Mouse (Mus musculus) CH12.LX (cell line): ENCODE results near the gene Itgal. TPM values are rescaled to one million over a fixed set of nuclear protein-coding genes. Genes with fewer than 3 reads are reported as not detected.
"Not testable (repeated sequence)": the region's sequence is repeated elsewhere in the genome, so short reads cannot be mapped to it uniquely, and the experiment has no call there.

Experiments
- DNase-seq: peaks from one replicate; pipeline ENCODE4 v3.0.0-alpha.2; 2013; ENCODE audit errors: extremely low read depth
- H3K27ac ChIP-seq: 2 replicates; pipeline ENCODE4 v1.5.1; 2012; ENCODE audit warnings: low read depth, mild to moderate bottlenecking, control low read depth, moderate library complexity; ENCODE audit not compliant: insufficient read depth
- H3K27me3 ChIP-seq: replicated peaks from 2 replicates; pipeline ENCODE3; 2012; ENCODE audit warnings: inconsistent platforms
- H3K36me3 ChIP-seq, 2 experiments: replicated peaks in 1 of 2; 2 replicates each; pipeline versions ENCODE3 to v1.6.1; 2012; ENCODE audit warnings: inconsistent platforms in 1 of 2, low read length in 1 of 2, mild to moderate bottlenecking in 1 of 2, mixed read lengths in 1 of 2, moderate library complexity in 1 of 2; ENCODE audit not compliant: control insufficient read depth in 1 of 2, insufficient read depth in 1 of 2
- H3K4me1 ChIP-seq, 2 experiments: 2 replicates each; pipeline ENCODE4 v1.6.1; 2012; ENCODE audit warnings: inconsistent platforms in 1 of 2, moderate library complexity in 1 of 2; ENCODE audit not compliant: insufficient read depth in 2 of 2, control insufficient read depth in 1 of 2
- H3K4me2 ChIP-seq: 2 replicates; pipeline ENCODE4 v1.6.1; 2012; ENCODE audit warnings: low read depth, mild to moderate bottlenecking, control low read depth; ENCODE audit not compliant: poor library complexity, insufficient read depth, severe bottlenecking
- H3K4me3 ChIP-seq, 3 experiments: fragments of 150-350 bp in 1 of 3; sonication (generic) in 1 of 3; replicated peaks in 1 of 3; 2 replicates each; pipeline versions ENCODE3 to v1.5.1; 2011 to 2012; ENCODE audit warnings: low read depth in 2 of 3, low read length in 2 of 3, mild to moderate bottlenecking in 2 of 3, moderate library complexity in 2 of 3, control low read depth in 1 of 3, improper control_type of control experiment in 1 of 3, inconsistent platforms in 1 of 3, mixed read lengths in 1 of 3; ENCODE audit not compliant: poor library complexity in 1 of 3
- H3K79me2 ChIP-seq: replicated peaks from 2 replicates; pipeline ENCODE4 v1.6.1; 2012; ENCODE audit warnings: mild to moderate bottlenecking, moderate library complexity; ENCODE audit not compliant: control insufficient read depth, poor library complexity, insufficient read depth, severe bottlenecking; ENCODE audit errors: extremely low read depth
- H3K9ac ChIP-seq: 2 replicates; pipeline ENCODE4 v1.6.1; 2012; ENCODE audit warnings: low read depth, mild to moderate bottlenecking, control low read depth, moderate library complexity; ENCODE audit not compliant: insufficient read depth
- H3K9me3 ChIP-seq: replicated peaks from 2 replicates; pipeline ENCODE3; 2012; ENCODE audit warnings: low read length, inconsistent platforms, mixed read lengths
- CHD2 ChIP-seq: IDR thresholded peaks from 2 replicates; pipeline ENCODE4 v1.6.1; 2011; ENCODE audit warnings: low read length, improper control_type of control experiment
- CTCF ChIP-seq, 2 experiments: IDR thresholded peaks in 1 of 2; conservative IDR thresholded peaks in 1 of 2; 2 replicates each; pipeline ENCODE4 v1.5.1; 2011 to 2012; ENCODE audit warnings: low read depth in 2 of 2, low read length in 2 of 2, improper control_type of control experiment in 1 of 2, inconsistent platforms in 1 of 2, mild to moderate bottlenecking in 1 of 2, moderate library complexity in 1 of 2
- E2F4 ChIP-seq: IDR thresholded peaks from 2 replicates; pipeline ENCODE4 v1.6.1; 2011; ENCODE audit warnings: low read depth, low read length, improper control_type of control experiment; ENCODE audit not compliant: insufficient replicate concordance
- ELF1 ChIP-seq: IDR thresholded peaks from 2 replicates; pipeline ENCODE4 v1.6.1; 2014; ENCODE audit warnings: low read depth, mild to moderate bottlenecking, inconsistent platforms, low read length, improper control_type of control experiment
- EP300 ChIP-seq: IDR thresholded peaks from 2 replicates; pipeline ENCODE4 v1.6.1; 2011; ENCODE audit warnings: low read length, improper control_type of control experiment
- IRF4 ChIP-seq: IDR thresholded peaks from 2 replicates; pipeline ENCODE4 v1.6.1; 2014; ENCODE audit warnings: low read depth, mild to moderate bottlenecking, inconsistent platforms, low read length, improper control_type of control experiment
- KAT2A ChIP-seq: IDR thresholded peaks from 2 replicates; pipeline ENCODE4 v1.6.1; 2012; ENCODE audit warnings: low read length, improper control_type of control experiment, inconsistent platforms; ENCODE audit not compliant: insufficient replicate concordance
- MAX ChIP-seq: IDR thresholded peaks from 2 replicates; pipeline ENCODE4 v1.6.1; 2011; ENCODE audit warnings: low read length, improper control_type of control experiment
- RAD21 ChIP-seq: IDR thresholded peaks from 2 replicates; pipeline ENCODE4 v1.6.1; 2011; ENCODE audit warnings: low read depth, mild to moderate bottlenecking, low read length, improper control_type of control experiment, moderate library complexity
- SIN3A ChIP-seq: IDR thresholded peaks from 2 replicates; pipeline ENCODE4 v1.6.1; 2012; ENCODE audit warnings: low read length, improper control_type of control experiment, inconsistent platforms
- SMC3 ChIP-seq: IDR thresholded peaks from 2 replicates; pipeline ENCODE4 v1.6.1; 2011; ENCODE audit warnings: low read depth, low read length, improper control_type of control experiment
- TBP ChIP-seq: conservative IDR thresholded peaks from 2 replicates; pipeline ENCODE4 v1.6.1; 2011; ENCODE audit warnings: low read depth, low read length, improper control_type of control experiment
- ZC3H11A ChIP-seq: IDR thresholded peaks from 2 replicates; pipeline ENCODE4 v1.6.1; 2012; ENCODE audit warnings: low read depth, mild to moderate bottlenecking, inconsistent platforms, low read length, improper control_type of control experiment
- ZKSCAN1 ChIP-seq: IDR thresholded peaks from 2 replicates; pipeline ENCODE4 v1.6.1; 2012; ENCODE audit warnings: low read depth, inconsistent platforms, low read length, improper control_type of control experiment, borderline replicate concordance
- ZNF384 ChIP-seq: IDR thresholded peaks from 2 replicates; pipeline ENCODE4 v1.6.1; 2012; ENCODE audit warnings: low read depth, low read length, improper control_type of control experiment, inconsistent platforms
- dilution Hi-C: fragments of 300-500 bp; cut with MboI; formaldehyde crosslinking; loops from 2 replicates; pipeline ENCODE4 v1.14.3; 2020; ENCODE audit warnings: low sequenced_read_pairs; ENCODE audit not compliant: extremely low pct_unique_long_range_greater_than_20kb, extremely low pct_ligation_motif_present
- in situ Hi-C: fragments of 300-500 bp; cut with MboI; formaldehyde crosslinking; loops from 3 replicates; pipeline ENCODE4 v1.14.3; 2019; ENCODE audit warnings: low sequenced_read_pairs, low pct_ligation_motif_present, low pct_unique_long_range_greater_than_20kb, mixed read lengths
- polyA plus RNA-seq: library from polyadenylated mRNA; unstranded; fragments of >175 nt; gene quantifications from 2 replicates; pipeline ENCODE4 v1.2.1, GENCODE M21; 2012; ENCODE audit warnings: low read depth; ENCODE audit not compliant: insufficient read length
- total RNA-seq, 2 experiments: library from RNA; depleted of rRNA; stranded (reverse); fragments of 300-350 nt in 1 of 2; fragments of >200 nt in 1 of 2; gene quantifications; 2 replicates each; pipeline ENCODE4 v1.2.3; 2012 to 2014

Gene Itgal
- total and polyA plus RNA-seq, 3 experiments: 43.9 to 177 (median 69.0) TPM

DNA sequence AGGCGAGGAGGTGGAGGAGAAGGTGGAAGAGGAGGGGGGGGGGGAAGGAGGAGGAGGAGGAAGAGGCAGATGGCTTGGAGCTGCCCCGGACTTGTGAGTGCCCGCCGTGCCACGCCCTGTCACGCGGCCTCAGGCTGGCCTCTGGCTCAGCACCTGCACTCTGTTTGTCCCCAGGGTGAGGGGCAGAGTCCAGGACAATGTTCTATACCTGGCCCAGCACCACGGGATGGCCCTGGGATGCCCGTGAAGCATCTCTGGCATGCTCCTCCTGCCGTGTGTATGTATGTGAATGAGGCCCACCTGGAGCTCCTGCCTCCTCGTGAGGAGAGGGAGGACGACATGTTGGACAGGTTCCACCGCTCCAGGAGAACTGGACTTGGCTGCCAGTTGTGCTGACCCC is 65.4 kb downstream of the Itgal start:
- Histone ChIP-seq H3K9ac (no peak overlapping the region), H3K36me3 (no peaks in the 10 kb centered on the region), H3K4me1 (no peaks in the 10 kb centered on the region; a peak in 1 of 4 replicates), H3K4me3 (no peak overlapping the region), H3K79me2 (no peaks in the 10 kb centered on the region), H3K9me3 (no peaks in the 10 kb centered on the region), H3K4me2 (no peak overlapping the region), H3K27me3 (peaks cover 16% of the 10 kb centered on the region), H3K27ac (no peak overlapping the region)
- dilution Hi-C loops: no loop called here
- no peak for DNase-seq
- in situ Hi-C loops: loop anchor here (5.0 to 25.0 kb wide), 2 partner anchors 116 to 401 kb away; partner anchors contain the start of genes Fbrs and Orai3
- TF ChIP-seq CHD2 (no peak), MAX (no peak), KAT2A (no peak), E2F4 (no peak), IRF4 (no peak), ELF1 (no peak), ZNF384 (no peak), EP300 (no peak), TBP (no peak)

DNA sequence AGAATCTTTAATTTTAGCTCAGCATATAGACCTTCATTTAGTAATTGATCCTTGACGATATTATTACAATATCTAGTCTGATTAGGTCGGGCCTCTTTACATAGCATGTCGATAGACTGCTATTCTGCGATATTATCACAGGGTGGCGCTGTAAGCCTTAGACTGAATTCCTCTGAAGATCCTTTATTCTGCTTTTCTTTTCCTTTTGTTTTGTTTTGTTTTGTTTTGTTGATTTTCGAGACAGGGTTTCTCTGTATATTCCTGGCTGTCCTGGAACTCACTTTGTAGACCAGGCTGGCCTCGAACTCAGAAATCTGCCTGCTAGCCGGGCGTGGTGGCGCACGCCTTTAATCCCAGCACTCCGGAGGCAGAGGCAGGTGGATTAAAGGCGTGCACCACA is 66.4 kb downstream of the Itgal start:
- H3K27me3 ChIP-seq: peaks cover 13% of the 10 kb centered on the region
- H3K4me3 ChIP-seq, H3K9ac ChIP-seq, H3K9me3 ChIP-seq, H3K27ac ChIP-seq, H3K36me3 ChIP-seq, H3K4me1 ChIP-seq, H3K79me2 ChIP-seq, dilution Hi-C loops: not testable (repeated sequence)
- peak overlapping the region; percentile 29; the same call in 1 of the 2 replicates for H3K4me2 ChIP-seq
- peak; percentile 68 for DNase-seq
- in situ Hi-C loops: loop anchor here (5.0 to 25.0 kb wide), 2 partner anchors 115 to 400 kb away; partner anchors contain the start of genes Fbrs and Orai3
- TF ChIP-seq SMC3 (peak; percentile 82), CTCF (conservative IDR thresholded peaks at IDR 0.05 in 1 of 2, IDR thresholded peaks at IDR 0.05 in 1 of 2; ENCODE audit: low read depth in 2 of 2, low read length in 2 of 2) (peak; percentile 42 to 93; a peak in 3 of 4 replicates), ZKSCAN1 (peak; percentile 27; the same call in 1 of the 2 replicates), ZC3H11A (peak; percentile 66), SIN3A (peak; percentile 48; the same call in 1 of the 2 replicates), RAD21 (peak; percentile 93)
